Mouse (Mus musculus) brain, embryonic 14.5 days (tissue): Measurements from ENCODE around the gene Myo18b.

Source experiments
- CTCF ChIP-seq: fragments of 200-500 bp; IDR thresholded peaks from 2 replicates; pipeline ENCODE4 v1.5.1; 2012; ENCODE audit warnings: inconsistent platforms, mild to moderate bottlenecking, moderate library complexity, borderline replicate concordance; ENCODE audit not compliant: insufficient read depth, insufficient read length; ENCODE audit errors: extremely low read depth
- POLR2A ChIP-seq: fragments of 200-500 bp; IDR thresholded peaks from 2 replicates; pipeline ENCODE4 v1.6.1; 2012; ENCODE audit warnings: mild to moderate bottlenecking, inconsistent platforms, borderline replicate concordance; ENCODE audit not compliant: poor library complexity, insufficient read depth, insufficient read length, severe bottlenecking; ENCODE audit errors: extremely low read depth

DNA sequence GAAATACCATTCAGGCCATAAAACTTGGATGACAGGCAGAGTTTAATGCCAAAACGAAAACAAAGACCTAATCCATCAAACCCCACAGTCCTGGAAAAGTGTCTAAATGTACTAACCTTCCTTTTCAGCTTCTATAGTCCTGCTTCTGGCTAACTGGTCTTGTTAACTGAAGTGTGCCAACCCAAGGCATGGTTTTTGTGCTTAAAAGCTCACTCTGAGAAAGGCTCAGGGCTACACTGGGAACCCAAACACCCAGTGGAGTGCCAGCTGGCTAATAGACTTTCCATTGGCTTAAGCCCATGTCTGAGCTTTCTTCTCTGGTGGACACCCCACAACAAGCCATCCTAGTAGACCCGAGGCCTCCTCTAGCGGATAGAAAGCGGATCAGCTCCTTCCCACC is 244.1 kb downstream of the Myo18b start:
- TF ChIP-seq CTCF: no peak
- no peak for TF ChIP-seq POLR2A
